In the genomic region with DNA sequence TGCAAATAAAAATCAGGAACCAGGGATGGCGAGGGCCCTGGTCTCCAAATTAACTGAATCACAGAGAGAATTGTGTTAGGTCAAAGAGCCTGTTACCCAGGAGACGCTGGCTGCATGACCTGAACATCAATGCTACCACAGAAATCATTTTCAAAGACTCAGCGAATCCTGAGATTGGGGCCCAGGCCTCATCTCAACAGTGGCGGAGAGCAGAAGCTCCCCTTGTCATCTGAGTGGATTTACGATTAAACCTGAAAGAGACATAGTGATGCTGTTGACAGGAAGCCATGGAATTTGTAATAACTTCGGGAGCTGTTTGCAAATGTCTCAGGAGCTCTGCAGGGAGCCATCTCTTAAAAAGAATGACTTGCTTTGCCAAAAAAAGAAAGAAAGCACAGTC, we compare ENCODE assay signal across 17 mouse cellular contexts.
DNase-seq lines count a peak whose midpoint lies in the region; ATAC-seq lines count a peak whose summit lies in the region.
"Had no signal": no experiment of that assay in that cellular context is flagged by ENCODE, and none has a peak within 500 bp of the region (broad histone marks: within the 10 kb centered on the region; RNA-seq: fewer than 3 reads in every experiment).

No protein-coding gene starts in this region.

- no peak overlapping the region for H3K9ac ChIP-seq in heart, embryonic 12.5 days
- no peak overlapping the region for H3K9ac ChIP-seq in neural tube, embryonic 11.5 days (ENCODE audit: low read length)
- H3K9ac ChIP-seq in midbrain, embryonic 11.5 days (ENCODE audit: low read length), result no peak overlapping the region
- H3K9ac ChIP-seq: embryonic facial prominence, embryonic 15.5 days; forebrain, postnatal 0 days had no signal

- H3K9me3 ChIP-seq in heart, embryonic 12.5 days (replicated peaks), result 0 out of 2 replicates have a peak, but pooled peaks cover 4% of the 10 kb centered on the region
- no peaks in the 10 kb centered on the region for H3K9me3 ChIP-seq in neural tube, embryonic 11.5 days (ENCODE audit: control insufficient read depth, low read length)
- H3K9me3 ChIP-seq in midbrain, embryonic 11.5 days (ENCODE audit: control insufficient read depth, low read length), result no peaks in the 10 kb centered on the region
- H3K9me3 ChIP-seq: embryonic facial prominence, embryonic 15.5 days had no signal

- ATAC-seq in heart, embryonic 12.5 days (ENCODE audit: insufficient number of reproducible peaks, low FRiP score), result no peak
- ATAC-seq in neural tube, embryonic 11.5 days (ENCODE audit: insufficient read depth, low FRiP score, low TSS enrichment), result no peak
- ATAC-seq in midbrain, embryonic 11.5 days (ENCODE audit: low FRiP score), result peak; percentile 44; the same call in 1 of the 2 replicates
- ATAC-seq: forebrain, postnatal 0 days had no signal

- peak; percentile 63 for DNase-seq in heart, adult 11 months
- DNase-seq in neural tube, embryonic 11.5 days (ENCODE audit: low spot score), result no peak
- no peak for DNase-seq in neural tube, embryonic 10.5 days (ENCODE audit: extremely low spot score, low spot score)
- DNase-seq in midbrain, embryonic 11.5 days (ENCODE audit: low spot score, missing footprints), result no peak
- DNase-seq in urinary bladder, postnatal 10 days (ENCODE audit: low spot score), result no peak
- DNase-seq in gastrocnemius, adult 18-20 months (ENCODE audit: low spot score), result no peak
- DNase-seq: adrenal gland, postnatal 25 days; cerebellum, adult 9-10 months; forebrain, postnatal 0 days; gastrocnemius, postnatal 25 days; heart, postnatal 4 days; kidney, adult 2 months; layer of hippocampus, postnatal 36 days; lung, postnatal 4 days had no signal

- WGBS in heart, embryonic 12.5 days, result 56% methylated on average over 6 of the region's 6 CpGs
- 20% methylated on average over 6 of the region's 6 CpGs for WGBS in neural tube, embryonic 11.5 days
- WGBS in midbrain, embryonic 11.5 days, result 15% methylated on average over 6 of the region's 6 CpGs

- H3K4me3 ChIP-seq in heart, embryonic 12.5 days, result no peak overlapping the region
- H3K4me3 ChIP-seq in neural tube, embryonic 11.5 days (ENCODE audit: low read depth, low read length), result no peak overlapping the region
- H3K4me3 ChIP-seq in midbrain, embryonic 11.5 days (ENCODE audit: low read depth, low read length), result no peak overlapping the region
- H3K4me3 ChIP-seq: embryonic facial prominence, embryonic 15.5 days had no signal

- no peak overlapping the region for H3K4me2 ChIP-seq in heart, embryonic 12.5 days
- no peak overlapping the region for H3K4me2 ChIP-seq in neural tube, embryonic 11.5 days (ENCODE audit: low read depth)
- H3K4me2 ChIP-seq in midbrain, embryonic 11.5 days, result no peak overlapping the region
- H3K4me2 ChIP-seq: embryonic facial prominence, embryonic 15.5 days had no signal

- no peaks in the 10 kb centered on the region for H3K36me3 ChIP-seq in heart, embryonic 12.5 days
- H3K36me3 ChIP-seq in neural tube, embryonic 11.5 days (ENCODE audit: control insufficient read depth, insufficient read depth, low read length), result no peaks in the 10 kb centered on the region
- H3K36me3 ChIP-seq in midbrain, embryonic 11.5 days (ENCODE audit: control insufficient read depth, insufficient read depth, low read length), result no peaks in the 10 kb centered on the region
- H3K36me3 ChIP-seq: embryonic facial prominence, embryonic 15.5 days had no signal

- no peak overlapping the region for H3K27ac ChIP-seq in heart, embryonic 12.5 days (ENCODE audit: poor library complexity, severe bottlenecking)
- peak overlapping the region; percentile 39; the same call in 1 of the 2 replicates for H3K27ac ChIP-seq in neural tube, embryonic 11.5 days (ENCODE audit: low read depth, low read length)
- no peak overlapping the region for H3K27ac ChIP-seq in midbrain, embryonic 11.5 days (ENCODE audit: low read depth, low read length)
- H3K27ac ChIP-seq: embryonic facial prominence, embryonic 15.5 days; kidney, postnatal 0 days had no signal

- no peaks in the 10 kb centered on the region for H3K27me3 ChIP-seq in heart, embryonic 12.5 days (replicated peaks)
- no peaks in the 10 kb centered on the region for H3K27me3 ChIP-seq in neural tube, embryonic 11.5 days (ENCODE audit: control insufficient read depth, insufficient read depth, low read length)
- H3K27me3 ChIP-seq in midbrain, embryonic 11.5 days (ENCODE audit: control insufficient read depth, insufficient read depth, low read length), result no peaks in the 10 kb centered on the region
- H3K27me3 ChIP-seq: embryonic facial prominence, embryonic 15.5 days had no signal

- H3K4me1 ChIP-seq in heart, embryonic 12.5 days (replicated peaks), result peaks cover 5% of the 10 kb centered on the region; the same call in 1 of the 2 replicates
- peaks cover 21% of the 10 kb centered on the region for H3K4me1 ChIP-seq in neural tube, embryonic 11.5 days (ENCODE audit: control insufficient read depth, insufficient read depth, low read length)
- H3K4me1 ChIP-seq in midbrain, embryonic 11.5 days (ENCODE audit: control insufficient read depth, insufficient read depth, low read length), result peaks cover 12% of the 10 kb centered on the region
